Mouse (Mus musculus) kidney, embryonic 15.5 days (tissue): ENCODE data around the gene Sox6. TPM values are rescaled to one million over a fixed set of nuclear protein-coding genes. Genes with fewer than 3 reads are reported as not detected.

ENCODE experiments used
- ATAC-seq: fragments of 200-750 bp; cut with Nextera tagmentation; replicated peaks from 2 replicates; pipeline ENCODE4 v1.8.0; 2017; ENCODE audit warnings: moderate TSS enrichment; ENCODE audit not compliant: low FRiP score
- H3K27ac ChIP-seq: fragments of 300-500 bp; sonication (generic); 2 replicates; pipeline ENCODE4 v1.5.1; 2015; ENCODE audit warnings: mild to moderate bottlenecking, inconsistent platforms
- H3K27me3 ChIP-seq: fragments of 300-500 bp; sonication (generic); 2 replicates; pipeline ENCODE4 v1.6.1; 2015; ENCODE audit warnings: inconsistent platforms
- H3K36me3 ChIP-seq: fragments of 300-500 bp; sonication (generic); 2 replicates; pipeline ENCODE4 v1.6.1; 2015; ENCODE audit warnings: inconsistent platforms
- H3K4me1 ChIP-seq: fragments of 300-500 bp; sonication (generic); 2 replicates; pipeline ENCODE4 v1.6.1; 2015; ENCODE audit warnings: inconsistent platforms
- H3K4me2 ChIP-seq: fragments of 300-500 bp; sonication (generic); 2 replicates; pipeline ENCODE4 v1.6.1; 2015; ENCODE audit warnings: moderate library complexity, mild to moderate bottlenecking, inconsistent platforms
- H3K4me3 ChIP-seq: fragments of 300-500 bp; sonication (generic); replicated peaks from 2 replicates; pipeline ENCODE4 v1.5.1; 2015; ENCODE audit warnings: mild to moderate bottlenecking, inconsistent platforms
- H3K9ac ChIP-seq: fragments of 300-500 bp; sonication (generic); 2 replicates; pipeline ENCODE4 v1.6.1; 2015; ENCODE audit warnings: mild to moderate bottlenecking, inconsistent platforms
- H3K9me3 ChIP-seq: fragments of 300-500 bp; sonication (generic); replicated peaks from 2 replicates; pipeline ENCODE4 v1.6.1; 2016; ENCODE audit warnings: inconsistent platforms
- WGBS: fragments of 180-500 bp; shearing (Covaris S2); methylation state at CpG from one replicate; pipeline ENCODE4 v1.1.7; 2015; ENCODE audit warnings: mixed read lengths; 5-methylcytosine and 5-hydroxymethylcytosine counted together
- polyA plus RNA-seq: library from polyadenylated mRNA; unstranded; fragments of >200 nt; fragmentation: Nextera tagmentation; extraction: Ambion mirVana; gene quantifications from 2 replicates; pipeline ENCODE4 v1.2.1, GENCODE M21; 2015

Gene Sox6
- polyA plus RNA-seq, 1 experiment from 2014 or later: 20.2 TPM

DNA sequence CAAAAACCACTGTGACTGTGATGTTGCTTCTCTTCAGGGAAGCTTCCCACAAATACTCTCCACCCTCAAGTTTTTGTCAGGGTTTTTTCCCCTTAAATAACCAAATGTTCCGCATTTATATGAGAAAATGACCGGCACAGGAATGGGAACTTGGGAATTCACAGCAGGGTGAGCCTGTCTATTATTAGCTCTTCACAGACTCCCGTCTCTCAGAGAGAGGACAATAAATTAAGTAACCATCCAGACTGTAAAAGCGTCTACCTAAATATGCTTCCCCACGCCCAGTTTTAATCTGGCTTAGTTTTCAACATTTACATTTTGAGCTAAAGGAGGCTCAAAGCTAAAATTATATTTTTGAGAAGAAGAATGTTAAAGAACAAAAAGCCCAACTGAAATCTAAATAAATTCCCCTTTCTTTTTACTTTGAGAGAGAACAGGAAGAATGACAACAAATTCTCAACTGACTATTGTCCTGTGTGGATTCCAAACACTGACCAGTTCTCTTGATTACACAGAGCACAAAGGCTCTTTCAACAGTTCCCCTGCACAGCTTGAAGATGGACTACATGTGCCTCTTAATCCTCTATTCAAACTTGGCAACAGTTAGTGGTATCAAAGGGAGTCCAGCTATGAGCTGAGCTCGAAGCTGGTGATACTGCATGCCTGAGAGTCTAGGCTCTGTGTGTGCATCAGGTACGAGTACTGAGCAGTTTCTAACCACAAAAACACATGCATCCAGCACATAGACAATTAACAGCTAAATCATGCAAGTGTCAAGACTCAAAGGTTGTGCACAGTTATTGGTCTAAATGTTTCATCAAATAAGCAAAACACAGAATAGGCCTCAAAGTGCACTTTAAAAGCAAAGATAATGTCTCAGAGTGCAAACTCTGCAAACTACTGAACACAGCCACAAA is 316.7 kb downstream of the Sox6 start:
- H3K9me3 ChIP-seq: no peaks in the 10 kb centered on the region
- no peaks in the 10 kb centered on the region for H3K27me3 ChIP-seq
- H3K4me2 ChIP-seq: no peak overlapping the region
- H3K4me3 ChIP-seq: no peak overlapping the region
- H3K9ac ChIP-seq: no peak overlapping the region
- no peak overlapping the region for H3K27ac ChIP-seq
- no peak for ATAC-seq
- H3K36me3 ChIP-seq: no peaks in the 10 kb centered on the region
- WGBS: 26% methylated on average over 7 of the region's 7 CpGs
- H3K4me1 ChIP-seq: peaks cover 6% of the 10 kb centered on the region

DNA sequence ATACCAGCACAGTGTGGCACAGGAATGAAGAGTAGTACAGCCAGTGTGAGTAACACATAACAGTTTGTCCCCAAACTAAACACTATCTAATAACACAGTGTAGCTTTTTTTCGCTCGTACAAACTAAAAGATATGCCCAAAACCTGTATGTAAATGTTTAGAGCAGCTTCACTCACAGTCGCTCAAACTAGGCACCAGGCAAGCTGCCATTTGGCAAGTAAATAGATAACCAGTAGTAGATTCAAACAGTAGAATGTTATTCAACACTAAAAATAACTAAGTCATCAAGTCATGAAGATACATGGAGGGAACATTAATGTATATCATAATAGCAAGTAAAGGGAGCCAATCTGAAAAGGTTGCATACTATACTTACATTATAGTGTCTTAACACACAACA is 318.8 kb downstream of the Sox6 start:
- ATAC-seq: no peak
- no peak overlapping the region for H3K27ac ChIP-seq
- no peak overlapping the region for H3K9ac ChIP-seq
- no peaks in the 10 kb centered on the region for H3K27me3 ChIP-seq
- no peak overlapping the region for H3K4me2 ChIP-seq
- no peaks in the 10 kb centered on the region for H3K36me3 ChIP-seq
- H3K4me1 ChIP-seq: peaks cover 6% of the 10 kb centered on the region
- 89% methylated on average over 3 of the region's 3 CpGs for WGBS
- no peak overlapping the region for H3K4me3 ChIP-seq
- no peaks in the 10 kb centered on the region for H3K9me3 ChIP-seq

DNA sequence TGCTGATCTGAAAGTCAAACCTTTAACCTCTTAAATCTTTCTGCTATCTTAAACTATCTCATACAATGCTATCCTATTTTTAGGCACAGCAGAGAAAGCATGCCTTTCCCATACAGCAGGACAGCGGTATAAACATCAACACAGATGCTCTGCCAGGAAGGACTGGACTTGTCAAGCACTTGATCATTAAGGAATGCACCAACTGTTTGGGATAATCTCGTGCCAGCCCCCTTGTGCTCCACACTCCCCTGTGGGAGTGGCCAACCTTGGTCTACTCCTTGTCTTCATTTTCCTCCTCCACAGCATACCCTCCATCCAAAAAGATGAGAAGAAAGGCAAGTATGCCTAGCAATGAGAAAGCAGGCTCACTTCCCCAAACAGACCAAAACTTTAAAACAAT is 332.5 kb downstream of the Sox6 start:
- Histone ChIP-seq H3K27me3 (no peaks in the 10 kb centered on the region), H3K27ac (no peak overlapping the region), H3K4me1 (0 out of 2 replicates have a peak, but pooled peaks cover 2% of the 10 kb centered on the region), H3K4me2 (no peak overlapping the region), H3K36me3 (no peaks in the 10 kb centered on the region), H3K4me3 (no peak overlapping the region), H3K9ac (no peak overlapping the region), H3K9me3 (no peaks in the 10 kb centered on the region)
- WGBS: 21% methylated on average over 2 of the region's 2 CpGs
- no peak for ATAC-seq

- Histone ChIP-seq H3K9ac (no peak overlapping the region), H3K4me1 (no peaks in the 10 kb centered on the region), H3K9me3 (no peaks in the 10 kb centered on the region), H3K27me3 (no peaks in the 10 kb centered on the region), H3K36me3 (no peaks in the 10 kb centered on the region), H3K27ac (no peak overlapping the region), H3K4me2 (no peak overlapping the region), H3K4me3 (no peak overlapping the region)
- 83% methylated on average over 1 of the region's 1 CpGs for WGBS
- no peak for ATAC-seq
Measured at GRCm38 (mm10) chr7:115698105-115698504, 340.5 kb downstream of the Sox6 start.

- WGBS: 78% methylated on average over 8 of the region's 8 CpGs
- no peaks in the 10 kb centered on the region for H3K9me3 ChIP-seq
- H3K4me3 ChIP-seq: no peak overlapping the region
- no peak for ATAC-seq
- no peak overlapping the region for H3K9ac ChIP-seq
- no peaks in the 10 kb centered on the region for H3K36me3 ChIP-seq
- no peak overlapping the region for H3K27ac ChIP-seq
- H3K27me3 ChIP-seq: no peaks in the 10 kb centered on the region
- H3K4me2 ChIP-seq: no peak overlapping the region
- H3K4me1 ChIP-seq: no peaks in the 10 kb centered on the region
Measured at GRCm38 (mm10) chr7:115693206-115693605, 345.4 kb downstream of the Sox6 start.

DNA sequence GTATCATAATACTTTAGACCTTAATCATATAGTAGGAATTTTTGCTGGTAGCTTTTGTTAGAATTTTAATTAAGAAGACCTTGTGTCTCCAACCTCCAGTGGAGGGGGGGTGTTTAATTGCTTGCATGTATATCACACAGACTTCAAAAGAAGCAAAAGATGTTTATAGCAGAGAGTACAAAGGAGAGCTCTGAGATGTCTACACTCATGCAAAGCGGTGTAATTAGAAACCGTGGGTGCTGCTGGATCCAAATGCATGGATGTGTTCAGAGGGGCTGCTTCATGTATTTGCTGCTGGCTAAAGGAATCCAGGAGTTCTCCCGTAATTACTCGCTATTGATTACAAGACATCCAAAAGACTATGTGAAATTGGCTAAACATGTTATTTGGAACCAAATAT is 347.5 kb downstream of the Sox6 start:
- Histone ChIP-seq H3K9me3 (no peaks in the 10 kb centered on the region), H3K36me3 (no peaks in the 10 kb centered on the region), H3K4me1 (no peaks in the 10 kb centered on the region), H3K27ac (no peak overlapping the region), H3K27me3 (no peaks in the 10 kb centered on the region), H3K4me3 (no peak overlapping the region), H3K9ac (no peak overlapping the region), H3K4me2 (no peak overlapping the region)
- ATAC-seq: no peak
- WGBS: 30% methylated on average over 4 of the region's 4 CpGs

- Histone ChIP-seq H3K4me3 (no peak overlapping the region), H3K27me3 (no peaks in the 10 kb centered on the region), H3K4me1 (no peaks in the 10 kb centered on the region), H3K4me2 (no peak overlapping the region), H3K9ac (no peak overlapping the region), H3K9me3 (no peaks in the 10 kb centered on the region), H3K36me3 (no peaks in the 10 kb centered on the region), H3K27ac (no peak overlapping the region)
- 83% methylated on average over 6 of the region's 6 CpGs for WGBS
- ATAC-seq: no peak
Measured at GRCm38 (mm10) chr7:115686687-115687086, 351.9 kb downstream of the Sox6 start.

- H3K27ac ChIP-seq: peak overlapping the region; percentile 63; the same call in 1 of the 2 replicates
- 78% methylated on average over 3 of the region's 3 CpGs for WGBS
Measured at GRCm38 (mm10) chr7:115684142-115684541, 354.5 kb downstream of the Sox6 start.

GRCm38 (mm10) chr7:115671749-115672148 is 366.8 kb downstream of the Sox6 start:
- Histone ChIP-seq H3K4me3 (no peak overlapping the region), H3K36me3 (no peaks in the 10 kb centered on the region), H3K4me2 (no peak overlapping the region), H3K27ac (no peak overlapping the region), H3K9me3 (no peaks in the 10 kb centered on the region), H3K27me3 (no peaks in the 10 kb centered on the region; the same call in 1 of the 2 replicates), H3K9ac (no peak overlapping the region), H3K4me1 (peaks cover 5% of the 10 kb centered on the region; the same call in 1 of the 2 replicates)
- no peak for ATAC-seq
- 89% methylated on average over 2 of the region's 2 CpGs for WGBS

More at GRCm38 (mm10) chr7:115684142-115684541, 354.5 kb downstream of the Sox6 start:
- ATAC-seq: no peak
- Histone ChIP-seq H3K4me1 (no peaks in the 10 kb centered on the region), H3K27me3 (no peaks in the 10 kb centered on the region), H3K4me3 (no peak overlapping the region), H3K4me2 (no peak overlapping the region), H3K36me3 (no peaks in the 10 kb centered on the region), H3K9ac (no peak overlapping the region), H3K9me3 (no peaks in the 10 kb centered on the region)

DNA sequence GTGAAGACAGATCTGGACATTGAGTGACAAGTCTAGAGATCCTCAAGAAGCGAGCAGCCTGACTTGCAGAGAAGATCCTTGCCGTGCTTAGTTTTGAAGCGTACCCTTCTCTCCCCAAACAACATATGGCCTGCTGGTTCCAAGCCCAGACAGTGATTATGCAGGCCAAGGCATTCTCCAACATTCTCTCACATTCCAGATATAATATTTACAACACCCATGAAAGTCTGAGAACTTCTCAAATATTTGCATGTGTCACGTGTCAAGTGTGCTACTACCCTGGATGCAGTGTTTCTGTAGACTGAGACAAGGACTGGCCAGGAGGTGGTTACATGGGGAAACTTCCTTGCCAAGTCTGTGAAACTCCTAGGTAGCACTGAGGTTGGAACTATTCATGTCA is 367.3 kb downstream of the Sox6 start:
- Histone ChIP-seq H3K27ac (no peak overlapping the region), H3K9ac (no peak overlapping the region), H3K9me3 (no peaks in the 10 kb centered on the region), H3K36me3 (no peaks in the 10 kb centered on the region), H3K4me3 (no peak overlapping the region), H3K4me2 (no peak overlapping the region), H3K4me1 (peaks cover 7% of the 10 kb centered on the region; the same call in 1 of the 2 replicates), H3K27me3 (no peaks in the 10 kb centered on the region; the same call in none of the 2 replicates)
- WGBS: 81% methylated on average over 4 of the region's 4 CpGs
- no peak for ATAC-seq

DNA sequence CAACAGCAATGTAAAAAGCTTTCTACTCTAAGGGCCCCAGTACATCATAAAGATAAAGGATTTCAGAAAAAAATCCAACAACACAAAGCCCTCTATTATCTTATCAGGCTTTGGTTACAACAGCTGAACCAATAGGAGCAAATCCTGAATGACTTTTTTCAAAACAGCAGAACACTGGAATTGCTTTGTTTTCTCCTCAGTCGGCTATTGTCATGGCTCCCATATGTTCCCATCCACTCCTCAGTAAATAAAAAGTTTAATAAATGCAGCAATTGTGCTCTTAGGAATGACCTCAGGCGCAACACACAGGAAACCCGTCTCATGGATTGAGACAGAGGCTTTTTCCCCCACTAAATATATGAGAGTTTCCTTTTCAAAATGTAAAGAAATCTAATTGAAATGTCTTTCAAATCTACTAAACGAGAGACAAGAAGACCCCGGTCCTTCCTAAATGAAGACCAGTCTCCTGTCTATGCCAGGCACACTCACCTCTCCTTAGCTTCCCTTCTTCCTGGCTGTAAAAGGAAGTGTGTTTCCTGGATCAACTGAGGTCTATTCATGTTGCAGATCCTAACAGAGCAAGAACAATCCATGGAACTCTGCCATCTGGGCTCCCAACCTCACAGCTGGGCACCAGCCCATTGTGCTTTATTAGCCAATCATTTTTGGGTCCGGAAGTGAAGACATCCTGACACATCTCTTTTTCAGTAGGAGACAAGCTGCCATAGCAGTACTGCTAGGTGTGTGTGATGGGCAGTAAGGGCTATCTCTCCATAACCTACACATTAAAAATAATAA is 369.2 kb downstream of the Sox6 start:
- no peak for ATAC-seq
- H3K27ac ChIP-seq: 0 out of 2 replicates have a peak overlapping the region, but pooled peaks have one; percentile 18

More for the DNA sequence above, 369.2 kb downstream of the Sox6 start:
- 57% methylated on average over 6 of the region's 6 CpGs for WGBS
- no peak overlapping the region for H3K9ac ChIP-seq
- no peak overlapping the region for H3K4me3 ChIP-seq
- H3K4me2 ChIP-seq: no peak overlapping the region
- H3K27me3 ChIP-seq: no peaks in the 10 kb centered on the region; the same call in none of the 2 replicates
- H3K4me1 ChIP-seq: peaks cover 7% of the 10 kb centered on the region; the same call in 1 of the 2 replicates
- no peaks in the 10 kb centered on the region for H3K9me3 ChIP-seq
- H3K36me3 ChIP-seq: no peaks in the 10 kb centered on the region
